Mouse (Mus musculus): ENCODE data around the gene Cep72. TPM values are rescaled to one million over a fixed set of nuclear protein-coding genes. Genes with fewer than 3 reads are reported as not detected.
A peak's percentile ranks its signal among the peaks of the same experiment; 100 is the strongest.
"Not testable (repeated sequence)": the region's sequence is repeated elsewhere in the genome, so short reads cannot be mapped to it uniquely, and the experiment has no call there.

Cep72 gene
- total RNA-seq (2017): 1.5 to 3.5 TPM (median 2.3 TPM) in 3 replicates

GRCm38 (mm10) chr13:74061613-74062377 is at the start of gene Cep72:
TSS of gene Cep72 (minus strand) at chr13:74062299.
- ATAC-seq (replicated peaks; ENCODE audit: insufficient number of reproducible peaks, low FRiP score, low TSS enrichment, poor library complexity, severe bottlenecking): peak; percentile 82

- ATAC-seq (replicated peaks; ENCODE audit: insufficient number of reproducible peaks, low FRiP score, low TSS enrichment, poor library complexity, severe bottlenecking): no peak
Measured at GRCm38 (mm10) chr13:74107410-74107809, 45.3 kb upstream of the Cep72 start.

GRCm38 (mm10) chr13:74104417-74104816 is 42.3 kb upstream of the Cep72 start:
- ATAC-seq (replicated peaks; ENCODE audit: insufficient number of reproducible peaks, low FRiP score, low TSS enrichment, poor library complexity, severe bottlenecking): no peak

- ATAC-seq (replicated peaks; ENCODE audit: insufficient number of reproducible peaks, low FRiP score, low TSS enrichment, poor library complexity, severe bottlenecking): no peak
Measured at GRCm38 (mm10) chr13:74102831-74103582, 40.9 kb upstream of the Cep72 start.

DNA sequence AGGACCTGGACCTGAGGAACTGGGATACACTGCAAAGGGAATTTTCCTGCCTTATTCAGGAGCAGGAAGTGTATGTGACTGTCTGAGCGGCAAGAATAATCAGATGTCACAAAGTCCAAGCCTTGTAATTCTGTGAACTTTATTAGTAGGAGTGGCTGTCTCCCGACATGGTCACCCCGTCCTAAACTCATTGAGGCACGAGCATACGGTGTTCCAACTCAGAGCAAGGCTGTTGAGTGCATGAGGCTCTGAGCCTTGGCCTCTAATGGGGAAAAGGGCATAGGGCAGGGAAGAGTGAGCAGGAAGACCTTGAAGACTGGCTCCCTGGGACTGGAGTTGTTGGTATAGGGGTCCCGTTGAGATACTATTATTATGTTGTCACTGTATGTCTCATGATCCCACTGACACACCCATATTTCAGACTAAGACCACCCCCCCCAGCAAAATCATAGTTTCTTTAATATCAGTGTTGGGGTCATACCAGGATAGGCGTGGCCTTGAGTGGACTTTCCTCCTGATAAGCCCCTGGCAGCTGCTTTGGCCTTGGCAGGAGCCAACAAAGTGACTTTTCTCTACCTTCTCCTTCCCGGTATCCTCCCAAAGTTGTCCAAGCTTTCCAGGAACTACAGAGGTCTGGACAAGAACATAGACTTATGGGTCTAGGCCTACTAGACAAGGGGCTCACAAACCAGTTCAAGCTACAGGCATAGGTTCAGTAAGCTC is 40.2 kb upstream of the Cep72 start:
- no peak for ATAC-seq (replicated peaks; ENCODE audit: insufficient number of reproducible peaks, low FRiP score, low TSS enrichment, poor library complexity, severe bottlenecking)

DNA sequence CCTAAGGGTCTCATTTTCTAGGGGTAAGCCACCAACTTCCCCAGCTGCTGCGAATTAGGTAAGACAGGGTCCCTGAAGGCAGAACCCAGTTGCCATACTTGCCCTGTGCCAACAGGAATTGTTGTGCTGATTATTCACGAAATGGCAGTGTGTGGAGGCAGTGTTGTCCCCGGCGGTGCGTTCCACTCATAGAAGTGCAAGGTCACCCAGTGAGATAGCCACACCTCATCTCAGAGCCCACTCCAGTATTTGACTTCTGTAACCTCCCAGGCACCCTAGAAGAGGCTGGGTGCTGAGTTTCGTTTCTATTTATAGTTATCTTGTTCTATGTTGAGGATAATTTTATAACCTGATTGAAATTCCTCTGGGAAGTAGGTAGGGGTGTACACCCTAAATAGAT is 36.8 kb upstream of the Cep72 start:
- no peak for ATAC-seq (replicated peaks; ENCODE audit: insufficient number of reproducible peaks, low FRiP score, low TSS enrichment, poor library complexity, severe bottlenecking)

DNA sequence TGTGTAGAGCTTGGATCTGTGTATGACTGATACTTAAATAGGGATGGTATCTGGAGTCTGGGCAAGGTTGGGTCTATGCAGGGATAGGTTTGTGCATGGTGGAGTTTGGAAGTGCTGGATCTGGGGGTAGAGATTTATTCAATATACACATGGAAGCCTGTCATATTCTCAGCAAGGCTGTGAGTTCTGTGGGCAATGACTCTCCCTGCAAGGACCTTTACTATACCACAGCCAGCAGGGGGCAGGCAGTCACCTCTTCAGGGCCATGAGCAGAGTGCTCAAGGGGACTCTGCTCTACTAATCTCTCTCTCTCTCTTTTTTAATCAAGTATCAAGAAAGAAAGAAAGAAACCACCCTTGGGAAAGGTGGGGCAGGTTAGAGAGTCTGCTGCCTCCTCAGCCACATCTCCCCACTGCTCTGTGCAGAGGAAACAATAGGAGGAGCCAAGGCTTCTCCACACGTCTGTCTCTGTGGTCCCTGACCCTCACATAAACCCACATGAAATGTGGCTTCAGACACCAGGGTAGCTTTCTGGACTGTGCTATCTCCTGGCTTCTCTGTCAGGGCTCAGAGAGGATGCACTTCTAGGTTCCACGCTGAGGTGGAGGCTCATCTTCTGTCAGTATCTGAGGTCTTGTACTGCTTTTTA is 34.7 kb upstream of the Cep72 start:
- no peak for ATAC-seq (replicated peaks; ENCODE audit: insufficient number of reproducible peaks, low FRiP score, low TSS enrichment, poor library complexity, severe bottlenecking)

GRCm38 (mm10) chr13:74095936-74096335 is 33.8 kb upstream of the Cep72 start:
- ATAC-seq (replicated peaks; ENCODE audit: insufficient number of reproducible peaks, low FRiP score, low TSS enrichment, poor library complexity, severe bottlenecking): no peak

DNA sequence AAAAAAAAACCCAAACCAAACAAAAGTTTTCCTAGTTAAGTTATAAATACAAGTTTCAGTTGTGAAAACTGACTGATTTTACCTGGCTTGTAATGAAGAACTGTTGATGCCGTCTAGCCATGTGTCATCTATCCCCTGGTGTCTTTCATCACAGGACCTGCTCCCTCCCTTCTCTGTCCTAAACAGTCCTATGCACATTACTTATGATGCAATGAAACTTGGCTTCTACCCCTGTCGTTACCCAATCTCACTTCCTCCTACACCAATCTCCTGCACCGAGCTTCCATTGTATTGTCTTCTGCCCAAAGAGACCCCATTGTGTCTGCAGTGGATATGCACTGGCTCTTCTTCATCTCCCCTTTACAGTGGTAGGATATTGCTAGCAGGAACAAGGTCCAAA is 28.2 kb upstream of the Cep72 start:
- no peak; the same call in 1 of the 2 replicates for ATAC-seq (replicated peaks; ENCODE audit: insufficient number of reproducible peaks, low FRiP score, low TSS enrichment, poor library complexity, severe bottlenecking)

- no peak for ATAC-seq (replicated peaks; ENCODE audit: insufficient number of reproducible peaks, low FRiP score, low TSS enrichment, poor library complexity, severe bottlenecking)
Measured at GRCm38 (mm10) chr13:74073369-74073768, 11.3 kb upstream of the Cep72 start.

DNA sequence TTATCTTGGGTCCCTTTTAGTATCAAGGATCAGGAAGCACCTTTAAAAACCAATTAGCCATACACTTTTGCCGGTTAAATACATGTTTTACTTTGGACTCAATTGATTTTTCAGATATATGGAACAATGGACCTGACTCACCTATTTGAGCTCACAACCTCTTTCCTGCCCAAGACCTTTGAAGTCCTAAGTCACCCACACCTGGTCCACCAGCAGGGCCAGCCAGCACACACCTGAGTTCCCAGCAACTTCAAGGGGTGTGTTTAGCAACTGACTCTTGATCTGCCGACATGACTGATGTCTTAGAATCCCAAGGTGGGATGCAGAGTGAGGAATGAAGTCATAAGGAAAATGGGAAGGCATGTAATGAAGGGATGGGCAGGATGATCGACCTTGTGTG is 9.6 kb upstream of the Cep72 start:
- ATAC-seq (replicated peaks; ENCODE audit: insufficient number of reproducible peaks, low FRiP score, low TSS enrichment, poor library complexity, severe bottlenecking): no peak

DNA sequence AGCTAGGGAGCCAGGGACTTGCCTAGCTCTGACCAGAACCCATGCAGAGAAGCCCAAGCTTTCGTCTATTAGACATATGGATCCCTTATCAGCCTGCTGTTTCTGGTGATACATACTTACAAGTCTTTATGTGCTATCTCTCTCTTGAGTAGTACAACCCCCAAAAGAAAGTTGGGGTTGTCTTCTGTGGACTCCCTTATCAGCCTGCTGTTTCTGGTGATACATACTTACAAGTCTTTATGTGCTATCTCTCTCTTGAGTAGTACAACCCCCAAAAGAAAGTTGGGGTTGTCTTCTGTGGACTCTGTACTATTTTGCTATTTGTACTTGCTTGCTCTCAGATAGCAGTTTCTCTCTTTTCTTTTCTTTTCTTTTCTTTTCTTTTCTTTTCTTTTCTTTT is 9.1 kb upstream of the Cep72 start:
- ATAC-seq (replicated peaks; ENCODE audit: insufficient number of reproducible peaks, low FRiP score, low TSS enrichment, poor library complexity, severe bottlenecking): not testable (repeated sequence)

GRCm38 (mm10) chr13:74066576-74066975 is 4.5 kb upstream of the Cep72 start:
- ATAC-seq (replicated peaks; ENCODE audit: insufficient number of reproducible peaks, low FRiP score, low TSS enrichment, poor library complexity, severe bottlenecking): no peak

GRCm38 (mm10) chr13:74063340-74064050 is 1.4 kb upstream of the Cep72 start:
- ATAC-seq (replicated peaks; ENCODE audit: insufficient number of reproducible peaks, low FRiP score, low TSS enrichment, poor library complexity, severe bottlenecking): no peak

GRCm38 (mm10) chr13:74062378-74063128 is 454 bp upstream of the Cep72 start:
- no peak for ATAC-seq (replicated peaks; ENCODE audit: insufficient number of reproducible peaks, low FRiP score, low TSS enrichment, poor library complexity, severe bottlenecking)

DNA sequence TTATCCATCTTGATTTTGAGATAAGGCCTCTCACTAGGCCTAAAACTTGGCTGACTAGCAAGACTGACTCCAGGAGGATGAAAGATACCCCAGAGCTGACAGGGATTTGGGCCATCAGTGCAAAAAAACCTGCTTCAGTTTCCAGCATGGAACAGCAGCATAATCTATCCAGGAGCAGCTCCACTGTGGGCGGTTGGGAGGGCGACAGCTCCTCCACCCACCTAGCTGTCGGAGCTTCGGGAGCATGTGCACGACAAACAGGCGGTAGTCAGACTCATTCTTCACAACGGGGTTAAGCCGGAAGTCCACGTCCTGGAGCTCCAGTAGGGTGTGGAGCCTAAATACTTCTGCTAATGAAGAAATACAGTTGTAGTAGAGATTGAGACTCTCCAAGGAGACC is 4.0 kb downstream of the Cep72 start:
- ATAC-seq (replicated peaks; ENCODE audit: insufficient number of reproducible peaks, low FRiP score, low TSS enrichment, poor library complexity, severe bottlenecking): no peak

DNA sequence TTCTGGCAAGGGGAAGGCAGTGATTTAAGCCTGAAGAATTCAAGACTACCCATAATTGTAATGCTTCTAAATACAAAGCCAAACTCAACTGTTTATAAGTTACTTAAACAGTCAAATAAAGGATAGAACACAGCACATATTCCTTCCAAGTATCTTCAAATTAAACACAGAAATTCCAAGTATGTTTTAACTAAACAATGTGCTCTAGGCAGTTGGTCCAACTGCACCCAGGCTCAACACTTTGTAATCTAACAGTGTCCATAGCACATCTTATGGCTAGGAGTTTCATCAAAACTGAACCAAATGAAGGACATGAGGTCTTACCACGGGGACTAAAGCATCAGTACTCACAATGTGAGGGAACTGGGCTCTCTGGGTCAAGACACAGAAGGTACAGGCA is 5.9 kb downstream of the Cep72 start:
- ATAC-seq (replicated peaks; ENCODE audit: insufficient number of reproducible peaks, low FRiP score, low TSS enrichment, poor library complexity, severe bottlenecking): no peak

DNA sequence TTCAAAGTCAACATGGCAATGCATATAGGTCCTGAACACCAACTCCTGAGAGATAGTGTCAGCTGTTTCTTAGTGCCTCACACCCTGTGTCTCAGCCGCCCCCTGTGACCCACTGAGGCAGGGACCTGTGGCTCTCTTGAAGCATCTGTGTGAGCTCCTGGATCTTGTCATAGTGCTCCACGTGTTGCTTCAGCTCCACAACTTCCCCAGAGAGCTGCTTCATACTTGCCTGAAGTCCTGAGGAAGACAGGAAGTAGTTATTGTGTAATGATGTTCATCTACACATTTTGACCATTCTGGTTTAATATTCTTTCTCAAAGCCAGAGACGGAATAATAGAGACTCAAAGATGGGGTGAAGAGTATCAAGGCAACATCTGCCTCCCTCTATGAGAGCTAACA is 22.2 kb downstream of the Cep72 start:
- no peak for ATAC-seq (replicated peaks; ENCODE audit: insufficient number of reproducible peaks, low FRiP score, low TSS enrichment, poor library complexity, severe bottlenecking)
